Mouse (Mus musculus) cerebellum, postnatal 14 days (tissue): Measurements from ENCODE around the gene Psmd5.
"Not testable (repeated sequence)": the region's sequence is repeated elsewhere in the genome, so short reads cannot be mapped to it uniquely, and the experiment has no call there.

Experiments
- DNase-seq, 2 experiments: peaks; one replicate each; pipeline ENCODE4 v3.0.0; 2021; ENCODE audit warnings: mixed read lengths in 2 of 2

Gene Psmd5

GRCm38 (mm10) chr2:34825827-34826459 is 48.8 kb downstream of the Psmd5 start, which contains the start of gene Fbxw2:
TSS of gene Fbxw2 (minus strand) at chr2:34826311.
- peak; percentile 93 to 96 for DNase-seq

GRCm38 (mm10) chr2:34818492-34818891 is 56.3 kb downstream of the Psmd5 start:
- DNase-seq, result no peak

GRCm38 (mm10) chr2:34815893-34816292 is 58.9 kb downstream of the Psmd5 start:
- not testable (repeated sequence) for DNase-seq

GRCm38 (mm10) chr2:34812706-34813105 is 62.1 kb downstream of the Psmd5 start:
- DNase-seq, result no peak

GRCm38 (mm10) chr2:34810775-34811174 is 64.0 kb downstream of the Psmd5 start:
- no peak for DNase-seq

- no peak for DNase-seq
Measured at GRCm38 (mm10) chr2:34809568-34809967, 65.2 kb downstream of the Psmd5 start.

- no peak for DNase-seq
Measured at GRCm38 (mm10) chr2:34808057-34808456, 66.7 kb downstream of the Psmd5 start.

- DNase-seq, result no peak
Measured at GRCm38 (mm10) chr2:34805364-34805950, 69.3 kb downstream of the Psmd5 start.

GRCm38 (mm10) chr2:34804815-34805214 is 70.0 kb downstream of the Psmd5 start:
- DNase-seq, result peak in 1 of 2 experiments; percentile 45

GRCm38 (mm10) chr2:34804172-34804571 is 70.6 kb downstream of the Psmd5 start:
- DNase-seq, result no peak

- no peak for DNase-seq
Measured at GRCm38 (mm10) chr2:34803746-34804145, 71.0 kb downstream of the Psmd5 start.

- peak; percentile 45 to 50 for DNase-seq
Measured at GRCm38 (mm10) chr2:34802565-34803245, 72.1 kb downstream of the Psmd5 start.

- peak; percentile 97 to 98 for DNase-seq
Measured at GRCm38 (mm10) chr2:34801516-34802482, 73.0 kb downstream of the Psmd5 start.

- DNase-seq, result no peak
Measured at GRCm38 (mm10) chr2:34800371-34800770, 74.4 kb downstream of the Psmd5 start.
